Mouse (Mus musculus) retina, postnatal 1 day (tissue): ENCODE data around the gene Ptger1.
A peak's percentile ranks its signal among the peaks of the same experiment; 100 is the strongest.

ENCODE experiments used
- DNase-seq: peaks from one replicate; pipeline ENCODE4 v3.0.0-alpha.2; 2012

The Ptger1 gene

DNA sequence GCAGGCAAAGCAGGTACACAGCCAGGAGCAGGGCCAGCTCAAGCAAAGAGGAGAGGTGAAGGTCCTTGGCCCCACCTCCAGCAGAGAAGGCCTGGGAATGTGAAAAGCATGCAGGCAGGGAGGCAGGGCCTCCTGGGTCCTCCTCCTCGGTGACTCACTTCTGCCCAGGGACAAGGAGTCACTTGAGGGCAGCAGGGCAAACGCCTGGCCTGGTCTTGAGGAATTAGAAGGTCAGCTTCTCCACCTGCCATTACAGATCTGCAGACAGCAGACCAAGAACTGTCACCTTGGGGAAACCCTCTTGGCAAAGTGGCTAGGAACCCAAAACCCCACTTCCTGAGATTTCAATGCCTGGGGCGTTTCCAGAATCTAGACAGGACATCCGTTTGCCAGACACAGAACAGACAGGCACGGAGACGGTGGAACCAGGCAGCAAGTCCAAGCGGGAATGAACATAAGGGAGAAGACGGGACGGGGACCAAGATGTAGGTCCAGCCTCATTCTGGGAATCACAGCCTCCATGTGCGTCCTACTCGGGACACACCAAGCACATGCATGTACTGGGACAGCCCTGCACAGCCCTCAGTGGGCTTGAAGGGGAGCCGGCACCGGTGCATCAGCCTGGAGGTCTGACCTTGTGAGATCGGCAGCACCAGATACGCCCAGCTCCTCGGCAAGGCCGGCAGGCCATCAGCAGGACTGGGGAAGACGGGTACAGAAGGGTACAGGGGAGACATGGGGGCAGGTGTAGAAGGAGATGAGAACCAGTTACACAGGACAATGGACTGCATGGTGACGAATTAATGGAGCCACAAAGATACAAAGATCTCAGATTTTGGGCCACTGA is 31.1 kb downstream of the Ptger1 start:
- DNase-seq, result peak; percentile 7

DNA sequence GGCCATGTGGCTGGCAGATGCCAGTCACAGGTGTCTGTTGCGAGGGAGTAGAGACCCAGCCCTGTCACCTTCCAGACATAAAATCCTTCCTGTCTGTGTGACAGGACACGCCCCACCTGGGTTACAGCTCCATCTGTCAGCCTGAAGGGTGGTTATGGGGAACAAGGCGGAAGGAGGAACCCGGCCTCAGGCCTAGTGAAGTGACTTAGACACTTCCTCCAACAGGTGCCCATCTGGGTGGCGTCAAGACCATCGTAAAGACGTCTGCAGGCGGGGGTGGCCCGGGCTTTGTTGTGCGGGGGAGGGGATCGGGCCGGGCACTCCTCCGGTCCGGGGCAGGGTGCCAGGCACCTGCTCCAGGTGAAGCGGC is 31.8 kb downstream of the Ptger1 start:
- DNase-seq, result peak; percentile 56

- DNase-seq, result peak; percentile 91
Measured at GRCm38 (mm10) chr8:83698661-83699453, 32.4 kb downstream of the Ptger1 start, which contains the start of gene Pkn1. Gene Pkn1, minus strand, starts transcription at chr8:83699179.

DNA sequence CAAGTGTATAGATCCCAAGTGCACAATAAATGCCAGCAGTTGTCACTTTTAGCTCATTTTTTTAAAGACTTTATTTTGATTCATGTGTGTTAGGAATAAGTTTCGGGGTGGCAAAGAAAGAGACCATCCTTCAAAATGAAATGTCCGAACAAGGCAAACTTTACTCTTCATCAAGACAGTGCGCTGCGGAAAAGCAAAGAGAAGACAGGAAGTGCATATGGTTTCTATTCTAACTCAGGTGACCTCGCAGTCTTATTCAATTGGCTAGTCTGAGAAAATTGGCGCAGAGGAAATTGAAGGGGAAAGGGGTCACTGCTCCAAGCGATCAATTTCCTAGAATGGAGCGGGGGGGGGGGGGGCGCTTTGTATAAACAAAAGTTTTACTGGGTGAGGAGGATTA is 33.1 kb downstream of the Ptger1 start:
- DNase-seq, result no peak

DNA sequence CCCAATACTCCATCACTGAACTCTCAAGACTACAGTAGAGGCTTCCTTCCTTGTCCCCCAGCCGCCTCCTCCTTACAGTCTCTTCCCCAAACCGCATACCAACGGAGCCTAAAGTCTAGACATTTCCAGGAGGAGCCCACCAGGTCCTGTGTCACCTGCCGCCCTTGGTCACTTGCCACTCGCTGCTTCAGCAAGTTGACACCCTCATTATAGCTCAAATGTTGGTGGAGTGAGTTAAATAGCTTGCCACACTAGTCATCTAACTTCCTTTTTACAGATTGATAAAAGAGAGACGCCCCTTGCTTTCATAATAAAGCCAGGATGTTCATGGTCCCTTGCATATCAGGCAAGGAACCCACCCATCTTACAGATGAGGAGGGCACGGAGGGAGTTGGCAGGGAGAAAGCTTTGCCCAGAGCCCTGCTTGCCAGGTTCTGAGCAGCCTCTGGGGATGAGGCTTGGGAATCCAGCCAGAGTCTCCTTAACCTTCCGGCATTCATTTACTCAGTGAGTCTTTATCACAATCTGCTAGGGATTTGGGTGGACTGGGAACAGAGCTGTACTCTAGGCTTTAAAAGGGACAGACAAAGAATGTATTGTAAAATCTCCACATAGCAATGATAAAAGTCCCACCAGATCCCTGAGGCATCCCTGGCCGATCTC is 34.1 kb downstream of the Ptger1 start:
- DNase-seq, result no peak

DNA sequence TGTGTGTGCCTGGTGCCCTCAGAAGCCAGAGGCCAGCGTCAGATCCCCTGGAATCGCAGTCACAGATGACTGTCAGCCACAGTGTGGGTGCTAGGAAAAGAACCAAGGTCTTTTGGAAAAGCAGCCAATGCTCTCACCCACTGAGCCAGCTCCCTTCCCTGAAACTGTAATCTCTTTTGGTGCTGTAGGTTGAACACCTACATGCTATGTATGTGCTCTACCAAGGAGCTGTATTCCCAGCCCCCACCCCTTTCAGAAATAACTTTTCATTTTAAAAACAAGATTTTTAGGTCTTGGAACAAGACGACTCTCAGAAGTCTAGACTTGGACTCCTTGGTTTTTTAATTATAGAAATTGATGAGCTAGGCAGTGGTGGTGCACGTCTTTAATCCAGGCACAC is 36.9 kb downstream of the Ptger1 start:
- no peak for DNase-seq

GRCm38 (mm10) chr8:83706411-83706810 is 39.9 kb downstream of the Ptger1 start:
- no peak for DNase-seq

GRCm38 (mm10) chr8:83707554-83707953 is 41.1 kb downstream of the Ptger1 start:
- no peak for DNase-seq

- DNase-seq, result no peak
Measured at GRCm38 (mm10) chr8:83714676-83715030, 48.2 kb downstream of the Ptger1 start.

- DNase-seq, result peak; percentile 100
Measured at GRCm38 (mm10) chr8:83715031-83715690, 48.7 kb downstream of the Ptger1 start, which contains the start of gene Ddx39. Gene Ddx39, plus strand, starts transcription at chr8:83715177.

DNA sequence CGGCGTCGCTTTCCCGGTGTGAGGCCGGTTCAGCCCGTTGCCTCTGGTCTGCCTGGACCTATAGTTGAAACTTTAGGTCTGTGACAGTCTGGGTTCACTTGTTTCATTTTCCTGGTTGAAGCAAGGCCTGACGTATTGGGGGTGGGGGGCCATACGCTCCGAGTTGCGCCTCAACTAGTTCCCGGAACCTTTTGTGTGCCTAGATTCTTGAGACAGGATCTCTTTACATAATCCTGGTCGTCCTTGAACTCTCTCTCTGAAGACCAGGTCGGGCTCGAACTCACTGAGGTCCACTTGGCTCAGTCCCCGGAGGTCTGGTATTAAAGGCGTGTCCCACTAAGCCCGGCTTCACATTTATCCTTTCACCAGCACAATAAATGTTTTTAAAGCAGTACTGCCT is 49.3 kb downstream of the Ptger1 start:
- DNase-seq, result no peak

DNA sequence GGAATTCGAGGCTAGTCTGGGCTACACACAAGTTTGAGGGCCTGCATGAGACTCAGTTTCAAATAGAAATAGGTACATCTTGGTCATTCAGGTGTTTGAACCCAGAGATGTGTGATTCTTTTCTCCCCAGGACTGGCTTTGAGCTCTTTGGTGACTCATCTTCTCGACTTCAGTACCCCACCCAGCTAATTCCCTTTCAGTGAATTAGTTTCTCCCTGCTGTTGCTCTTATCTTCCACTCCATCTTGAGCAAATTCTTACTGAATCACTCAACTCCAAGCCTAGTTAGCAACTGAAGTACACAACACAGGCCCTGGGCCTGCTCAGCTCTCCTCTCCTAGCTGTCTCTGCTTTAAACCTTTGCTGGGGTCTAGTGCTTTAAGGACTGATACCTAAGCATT is 50.1 kb downstream of the Ptger1 start:
- no peak for DNase-seq

- no peak for DNase-seq
Measured at GRCm38 (mm10) chr8:83719048-83719447, 52.6 kb downstream of the Ptger1 start.

DNA sequence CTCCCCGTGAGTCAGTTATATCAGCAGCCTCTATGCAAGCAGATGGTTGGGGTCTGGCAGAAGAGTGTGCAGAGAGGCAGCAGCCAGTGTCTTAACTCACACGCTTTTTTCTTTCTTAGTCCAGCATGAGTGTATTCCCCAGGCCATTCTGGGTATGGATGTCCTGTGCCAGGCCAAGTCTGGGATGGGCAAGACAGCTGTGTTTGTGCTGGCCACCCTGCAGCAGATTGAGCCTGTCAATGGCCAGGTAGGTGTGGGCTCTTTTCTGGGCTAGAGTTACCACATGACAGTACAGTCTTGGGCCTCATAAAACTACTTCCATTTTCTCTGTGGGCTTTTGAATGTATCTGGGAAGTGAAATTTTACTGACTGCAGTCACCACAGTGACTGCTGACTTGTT is 53.2 kb downstream of the Ptger1 start:
- no peak for DNase-seq

GRCm38 (mm10) chr8:83721405-83722025 is 55.0 kb downstream of the Ptger1 start:
- DNase-seq, result no peak
